8 mouse cellular contexts compared by ENCODE assay signal in genomic region chr13:76017974-76018843, GRCm38 (mm10). TPM values are rescaled to one million over a fixed set of nuclear protein-coding genes. Genes with fewer than 3 reads are reported as not detected.
DNase-seq lines count a peak whose midpoint lies in the region; ATAC-seq lines count a peak whose summit lies in the region.

Gene Rfesd (minus strand): TSS chr13:76018719.

- H3K36me3 ChIP-seq in hindbrain, embryonic 15.5 days, result no peaks in the 10 kb centered on the region

- H3K9ac ChIP-seq in hindbrain, embryonic 15.5 days, result peak within 1 kb of the TSS; percentile 74

- H3K27ac ChIP-seq in hindbrain, embryonic 15.5 days (replicated peaks), result peak within 1 kb of the TSS; percentile 94

- H3K4me1 ChIP-seq in hindbrain, embryonic 15.5 days (replicated peaks), result peaks cover 14% of the 10 kb centered on the region

- under 1% methylated on average over 50 of the region's 50 CpGs for WGBS in hindbrain, embryonic 15.5 days

- peak within 1 kb of the TSS; percentile 61 for H3K4me2 ChIP-seq in hindbrain, embryonic 15.5 days

- H3K4me3 ChIP-seq in hindbrain, embryonic 15.5 days, result peak within 1 kb of the TSS; percentile 63

- ATAC-seq in hindbrain, embryonic 15.5 days (ENCODE audit: low FRiP score, low read depth), result peak; percentile 100

- H3K27me3 ChIP-seq in hindbrain, embryonic 15.5 days, result no peaks in the 10 kb centered on the region

- peak; percentile 97 for DNase-seq in R1 (ENCODE audit: low read depth, low spot score)
- peak; percentile 95 to 97 for DNase-seq in cerebellum, postnatal 25 days
- DNase-seq in frontal cortex, postnatal 36 days (ENCODE audit: low spot score in 2 of 2), result peak; percentile 95 to 97
- DNase-seq in left cerebral cortex, adult 11 months (ENCODE audit: low spot score), result peak; percentile 96
- DNase-seq in lung, postnatal 4 days, result peak; percentile 99
- DNase-seq in retina, postnatal 7 days (ENCODE audit: low read depth, low spot score), result peak; percentile 97
- DNase-seq in urinary bladder, adult 2 months (ENCODE audit: low spot score), result peak; percentile 88

- no peaks in the 10 kb centered on the region for H3K9me3 ChIP-seq in hindbrain, embryonic 15.5 days

RNA-seq across cellular contexts. Expression of gene Rfesd, which starts in this region (rescaled TPM):
- polyA plus RNA-seq in hindbrain, embryonic 15.5 days (2015; fragmentation: Nextera tagmentation; extraction: Ambion mirVana), result 17.2 and 18.5 TPM in 2 replicates
- polyA plus RNA-seq in urinary bladder, adult 2 months (2012; rRNA removed), result 16.4 and 17.5 TPM in 2 replicates

Comparison
In these comparisons a context has a peak if more than half of its experiments do, and no peak if none do; other contexts are left out.
1. Peak in every context shown above with its lines: DNase-seq, ATAC-seq, H3K4me3 ChIP-seq and H3K27ac ChIP-seq.